Mouse (Mus musculus) urinary bladder, postnatal 36 days (tissue): Measurements from ENCODE around the gene Hoxc13.

ENCODE experiments used
- DNase-seq, 2 experiments: peaks; one replicate each; pipeline ENCODE4 v3.0.0; 2022; ENCODE audit warnings: low spot score in 2 of 2, mixed read lengths in 1 of 2

Gene Hoxc13

GRCm38 (mm10) chr15:102963671-102964640 lies 43.1 kb downstream of the Hoxc13 start:
- no peak for DNase-seq

- DNase-seq, result no peak
These were observed 44.3 kb downstream of the Hoxc13 start for GRCm38 (mm10) chr15:102965003-102965891.

- peak; percentile 63 to 90 for DNase-seq
These were observed 45.2 kb downstream of the Hoxc13 start for GRCm38 (mm10) chr15:102965892-102966775.

- DNase-seq, result no peak
These were observed 45.9 kb downstream of the Hoxc13 start, which contains the start of gene Hoxc10 for GRCm38 (mm10) chr15:102966776-102967311. TSS of gene Hoxc10 (plus strand) at chr15:102966796.

GRCm38 (mm10) chr15:102967312-102967510 lies 46.3 kb downstream of the Hoxc13 start, which contains the start of gene Hoxc5:
TSS of gene Hoxc5 (plus strand) at chr15:102967443.
- DNase-seq, result no peak

- DNase-seq, result no peak
These were observed 46.9 kb downstream of the Hoxc13 start for GRCm38 (mm10) chr15:102967511-102968397.

GRCm38 (mm10) chr15:102969296-102969695 lies 48.4 kb downstream of the Hoxc13 start:
- no peak for DNase-seq

GRCm38 (mm10) chr15:102970740-102971139 lies 49.8 kb downstream of the Hoxc13 start:
- DNase-seq, result no peak

GRCm38 (mm10) chr15:102972254-102972653 lies 51.4 kb downstream of the Hoxc13 start:
- DNase-seq, result no peak

GRCm38 (mm10) chr15:102972753-102973152 lies 51.9 kb downstream of the Hoxc13 start:
- no peak for DNase-seq

GRCm38 (mm10) chr15:102975034-102975433 lies 54.1 kb downstream of the Hoxc13 start:
- DNase-seq, result no peak

GRCm38 (mm10) chr15:102975688-102976111 lies 54.8 kb downstream of the Hoxc13 start:
- DNase-seq, result no peak

GRCm38 (mm10) chr15:102976171-102976570 lies 55.3 kb downstream of the Hoxc13 start, which contains the start of gene Hoxc9:
TSS of gene Hoxc9 (plus strand) at chr15:102976439.
- no peak for DNase-seq

- no peak for DNase-seq
These were observed 55.9 kb downstream of the Hoxc13 start for GRCm38 (mm10) chr15:102976631-102977422.

- DNase-seq, result no peak
These were observed 56.6 kb downstream of the Hoxc13 start for GRCm38 (mm10) chr15:102977423-102977974.
